Mouse (Mus musculus): ENCODE results near the gene A830018L16Rik. TPM values are rescaled to one million over a fixed set of nuclear protein-coding genes. Genes with fewer than 3 reads are reported as not detected.
A peak's percentile ranks its signal among the peaks of the same experiment; 100 is the strongest.

A830018L16Rik gene
- polyA plus RNA-seq, 1 experiment from 2014 or later, result 0.64 TPM

DNA sequence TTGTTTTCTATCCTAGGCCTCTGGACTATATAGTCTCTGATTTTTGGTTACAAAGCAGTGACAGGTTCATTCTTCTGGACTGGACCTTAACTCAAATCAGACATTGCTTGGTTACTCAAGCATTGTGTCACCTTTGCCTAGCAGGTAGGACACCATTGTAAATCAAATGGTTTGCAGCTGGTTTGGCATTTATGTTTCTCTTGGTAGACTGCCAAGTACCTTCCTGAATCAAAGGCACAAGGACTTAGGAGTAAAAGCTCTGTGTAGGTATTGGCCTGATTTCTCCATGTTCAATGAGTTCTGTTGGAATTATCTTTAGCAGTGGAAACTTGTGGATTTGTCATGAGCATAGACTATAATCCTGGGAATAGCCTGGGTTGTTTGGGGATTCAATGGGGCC is 338.1 kb downstream of the A830018L16Rik start:
- no peak for ATAC-seq (ENCODE audit: insufficient read depth)
- H3K9ac ChIP-seq, result no peak overlapping the region

GRCm38 (mm10) chr1:11788264-11788663 is 374.4 kb downstream of the A830018L16Rik start:
- no peaks in the 10 kb centered on the region for H3K36me3 ChIP-seq (ENCODE audit: insufficient read depth)
- H3K27me3 ChIP-seq (ENCODE audit: insufficient read depth, low read length), result no peaks in the 10 kb centered on the region
- H3K27ac ChIP-seq (ENCODE audit: low read depth), result no peak overlapping the region
- H3K4me2 ChIP-seq, result no peak overlapping the region
- no peak overlapping the region for H3K4me3 ChIP-seq (ENCODE audit: low read depth, low read length)
- peak; percentile 71 for DNase-seq
- no peak for TF ChIP-seq CTCF (IDR thresholded peaks at IDR 0.05; ENCODE audit: low read depth)
- H3K4me1 ChIP-seq (ENCODE audit: insufficient read depth), result no peaks in the 10 kb centered on the region
- no peak overlapping the region for H3K9ac ChIP-seq
- H3K9me3 ChIP-seq (ENCODE audit: low read depth, low read length), result no peaks in the 10 kb centered on the region
- ATAC-seq (ENCODE audit: insufficient read depth), result peak; percentile 77
- WGBS, result 20% methylated on average over 1 of the region's 1 CpGs

More for the DNA sequence above, 338.1 kb downstream of the A830018L16Rik start:
- Histone ChIP-seq H3K4me3 (ENCODE audit: low read depth, low read length) (no peak overlapping the region), H3K27me3 (ENCODE audit: insufficient read depth, low read length) (no peaks in the 10 kb centered on the region), H3K9me3 (ENCODE audit: low read depth, low read length) (no peaks in the 10 kb centered on the region; the same call in 1 of the 2 replicates), H3K27ac (ENCODE audit: low read depth) (no peak overlapping the region), H3K4me2 (no peak overlapping the region), H3K4me1 (ENCODE audit: insufficient read depth) (no peaks in the 10 kb centered on the region), H3K36me3 (ENCODE audit: insufficient read depth) (no peaks in the 10 kb centered on the region)
- no peak for DNase-seq
- TF ChIP-seq CTCF (IDR thresholded peaks at IDR 0.05; ENCODE audit: low read depth), result no peak

DNA sequence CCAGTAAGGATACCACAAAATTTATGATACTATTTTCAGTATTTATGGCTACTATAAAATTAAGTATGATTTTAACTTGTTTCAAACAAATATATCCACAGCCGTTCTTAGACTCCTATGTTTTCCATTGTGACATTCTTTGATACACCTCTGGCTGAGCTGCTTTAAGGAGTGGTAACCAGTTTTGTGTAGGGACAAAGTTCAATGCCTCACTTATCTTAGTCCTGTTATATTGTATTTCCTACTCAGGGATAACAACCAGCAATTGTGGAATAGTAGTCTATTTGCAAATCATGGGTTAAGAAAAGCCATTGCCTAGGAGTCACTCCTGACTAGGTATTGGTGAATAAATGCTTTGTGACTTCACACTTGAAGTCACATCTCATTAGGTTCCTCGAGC is 378.9 kb downstream of the A830018L16Rik start:
- Histone ChIP-seq H3K4me2 (no peak overlapping the region), H3K9me3 (ENCODE audit: low read depth, low read length) (no peaks in the 10 kb centered on the region), H3K9ac (no peak overlapping the region), H3K27me3 (ENCODE audit: insufficient read depth, low read length) (no peaks in the 10 kb centered on the region), H3K4me1 (ENCODE audit: insufficient read depth) (no peaks in the 10 kb centered on the region), H3K4me3 (ENCODE audit: low read depth, low read length) (no peak overlapping the region), H3K27ac (ENCODE audit: low read depth) (no peak overlapping the region), H3K36me3 (ENCODE audit: insufficient read depth) (no peaks in the 10 kb centered on the region)
- DNase-seq (no peak), ATAC-seq (ENCODE audit: insufficient read depth) (no peak)
- TF ChIP-seq CTCF (IDR thresholded peaks at IDR 0.05; ENCODE audit: low read depth), result no peak
- 65% methylated on average over 2 of the region's 2 CpGs for WGBS

- Histone ChIP-seq H3K4me2 (no peak overlapping the region), H3K9me3 (ENCODE audit: low read depth, low read length) (no peaks in the 10 kb centered on the region), H3K4me1 (ENCODE audit: insufficient read depth) (no peaks in the 10 kb centered on the region), H3K36me3 (ENCODE audit: insufficient read depth) (no peaks in the 10 kb centered on the region), H3K9ac (no peak overlapping the region), H3K27ac (ENCODE audit: low read depth) (no peak overlapping the region), H3K4me3 (ENCODE audit: low read depth, low read length) (no peak overlapping the region), H3K27me3 (ENCODE audit: insufficient read depth, low read length) (no peaks in the 10 kb centered on the region)
- ATAC-seq (ENCODE audit: insufficient read depth) (no peak), DNase-seq (peak; percentile 8)
- no peak for TF ChIP-seq CTCF (IDR thresholded peaks at IDR 0.05; ENCODE audit: low read depth)
- WGBS, result 46% methylated on average over 2 of the region's 2 CpGs
These were observed 381.8 kb downstream of the A830018L16Rik start for GRCm38 (mm10) chr1:11795666-11796065.

- WGBS, result 84% methylated on average over 4 of the region's 4 CpGs
- no peak for DNase-seq
These were observed 458.9 kb downstream of the A830018L16Rik start for GRCm38 (mm10) chr1:11872847-11873246.

GRCm38 (mm10) chr1:11873573-11873972 is 459.7 kb downstream of the A830018L16Rik start:
- peak; percentile 12 for DNase-seq
- no peaks in the 10 kb centered on the region for H3K36me3 ChIP-seq (ENCODE audit: insufficient read depth)
- no peaks in the 10 kb centered on the region for H3K27me3 ChIP-seq (ENCODE audit: insufficient read depth, low read length)
- H3K9me3 ChIP-seq (ENCODE audit: low read depth, low read length), result no peaks in the 10 kb centered on the region
- ATAC-seq (ENCODE audit: insufficient read depth), result no peak
- H3K4me3 ChIP-seq (ENCODE audit: low read depth, low read length), result no peak overlapping the region
- WGBS, result 67% methylated on average over 1 of the region's 1 CpGs
- TF ChIP-seq CTCF (IDR thresholded peaks at IDR 0.05; ENCODE audit: low read depth), result no peak
- no peak overlapping the region for H3K9ac ChIP-seq
- no peak overlapping the region for H3K27ac ChIP-seq (ENCODE audit: low read depth)
- H3K4me2 ChIP-seq, result no peak overlapping the region
- H3K4me1 ChIP-seq (ENCODE audit: insufficient read depth), result no peaks in the 10 kb centered on the region

More at GRCm38 (mm10) chr1:11872847-11873246, 458.9 kb downstream of the A830018L16Rik start:
- no peak overlapping the region for H3K4me2 ChIP-seq
- no peak overlapping the region for H3K4me3 ChIP-seq (ENCODE audit: low read depth, low read length)
- H3K4me1 ChIP-seq (ENCODE audit: insufficient read depth), result no peaks in the 10 kb centered on the region
- TF ChIP-seq CTCF (IDR thresholded peaks at IDR 0.05; ENCODE audit: low read depth), result no peak
- no peak for ATAC-seq (ENCODE audit: insufficient read depth)
- no peak overlapping the region for H3K9ac ChIP-seq
- H3K27ac ChIP-seq (ENCODE audit: low read depth), result no peak overlapping the region
- no peaks in the 10 kb centered on the region for H3K36me3 ChIP-seq (ENCODE audit: insufficient read depth)
- H3K27me3 ChIP-seq (ENCODE audit: insufficient read depth, low read length), result no peaks in the 10 kb centered on the region
- no peaks in the 10 kb centered on the region for H3K9me3 ChIP-seq (ENCODE audit: low read depth, low read length)

DNA sequence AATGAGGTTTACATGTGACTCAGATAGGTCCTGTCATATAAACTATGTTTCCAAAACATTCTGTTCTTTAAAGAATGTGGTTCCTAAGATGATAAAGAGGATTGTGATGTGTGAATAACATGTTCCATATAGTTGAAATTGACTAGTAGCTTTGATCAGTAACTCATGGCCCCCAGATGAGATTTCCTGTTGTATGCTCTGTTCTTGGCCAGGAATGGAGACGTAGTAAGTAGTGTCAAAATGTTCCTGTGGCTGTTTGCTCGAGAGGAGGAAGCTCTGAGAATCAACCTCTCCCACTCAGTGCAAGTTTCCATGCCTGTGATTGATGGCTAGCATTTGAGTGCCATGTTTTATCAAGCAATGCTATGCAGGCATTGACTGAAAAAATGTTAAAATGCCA is 467.8 kb downstream of the A830018L16Rik start:
- no peaks in the 10 kb centered on the region for H3K9me3 ChIP-seq (ENCODE audit: low read depth, low read length)
- no peaks in the 10 kb centered on the region for H3K4me1 ChIP-seq (ENCODE audit: insufficient read depth)
- H3K27me3 ChIP-seq (ENCODE audit: insufficient read depth, low read length), result no peaks in the 10 kb centered on the region
- WGBS, result 12% methylated on average over 2 of the region's 2 CpGs
- ATAC-seq (ENCODE audit: insufficient read depth) (peak; percentile 74; the same call in 1 of the 2 replicates), DNase-seq (peak; percentile 58)
- no peaks in the 10 kb centered on the region for H3K36me3 ChIP-seq (ENCODE audit: insufficient read depth)
- no peak overlapping the region for H3K4me3 ChIP-seq (ENCODE audit: low read depth, low read length)
- no peak overlapping the region for H3K4me2 ChIP-seq
- no peak overlapping the region for H3K9ac ChIP-seq
- TF ChIP-seq CTCF (IDR thresholded peaks at IDR 0.05; ENCODE audit: low read depth), result no peak
- peak overlapping the region; percentile 55; the same call in 1 of the 2 replicates for H3K27ac ChIP-seq (ENCODE audit: low read depth)

DNA sequence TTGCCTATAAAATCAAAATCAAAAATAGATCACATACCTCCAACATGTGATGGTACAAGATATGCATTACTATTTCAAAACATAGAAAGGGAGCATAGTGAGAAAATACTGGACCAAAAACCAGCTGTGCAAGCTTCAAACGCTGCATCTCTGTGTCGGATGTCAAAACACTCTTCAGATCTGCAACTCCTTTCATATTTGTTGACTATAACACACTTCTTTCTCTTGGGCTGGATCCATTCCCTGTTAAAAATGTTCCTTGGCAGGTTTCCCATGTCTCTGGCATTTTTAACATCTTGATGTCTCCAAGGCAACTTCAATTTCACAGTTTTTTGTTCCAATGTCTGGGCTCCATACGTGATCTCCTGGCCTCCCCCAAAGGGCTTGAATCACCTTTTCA is 481.8 kb downstream of the A830018L16Rik start:
- H3K27ac ChIP-seq (ENCODE audit: low read depth), result no peak overlapping the region
- H3K36me3 ChIP-seq (ENCODE audit: insufficient read depth), result no peaks in the 10 kb centered on the region
- no peaks in the 10 kb centered on the region for H3K27me3 ChIP-seq (ENCODE audit: insufficient read depth, low read length)
- no peak overlapping the region for H3K9ac ChIP-seq
- no peaks in the 10 kb centered on the region for H3K9me3 ChIP-seq (ENCODE audit: low read depth, low read length)
- WGBS, result 30% methylated on average over 3 of the region's 3 CpGs
- no peak overlapping the region for H3K4me2 ChIP-seq
- H3K4me3 ChIP-seq (ENCODE audit: low read depth, low read length), result no peak overlapping the region
- H3K4me1 ChIP-seq (ENCODE audit: insufficient read depth), result no peaks in the 10 kb centered on the region
- DNase-seq (peak; percentile 88), ATAC-seq (ENCODE audit: insufficient read depth) (peak; percentile 87)
- no peak for TF ChIP-seq CTCF (IDR thresholded peaks at IDR 0.05; ENCODE audit: low read depth)

Data from lung, embryonic 14.5 days (tissue).